ENCODE assay signal across 21 mouse cellular contexts in genomic region chr16:20191161-20191882, GRCm38 (mm10). TPM values are rescaled to one million over a fixed set of nuclear protein-coding genes. Genes with fewer than 3 reads are reported as not detected.
"Had no signal": no experiment of that assay in that cellular context is flagged by ENCODE, and none has a peak within 500 bp of the region (broad histone marks: within the 10 kb centered on the region; RNA-seq: fewer than 3 reads in every experiment).

No protein-coding gene starts in this region.

- ATAC-seq: liver, postnatal 0 days; lung, postnatal 0 days; midbrain, embryonic 15.5 days had no signal

- H3K27me3 ChIP-seq: midbrain, embryonic 12.5 days; midbrain, embryonic 15.5 days; neural tube, embryonic 12.5 days; neural tube, embryonic 15.5 days; stomach, embryonic 15.5 days had no signal

- H3K4me3 ChIP-seq: left cerebral cortex, adult 2 months; midbrain, embryonic 12.5 days; midbrain, embryonic 15.5 days; neural tube, embryonic 12.5 days; neural tube, embryonic 15.5 days; stomach, embryonic 15.5 days had no signal

- H3K4me1 ChIP-seq: midbrain, embryonic 12.5 days; midbrain, embryonic 15.5 days; neural tube, embryonic 12.5 days; neural tube, embryonic 15.5 days; stomach, embryonic 15.5 days had no signal

- DNase-seq: kidney, adult 9 months; kidney, postnatal 14 days; kidney, postnatal 4 days; layer of hippocampus, postnatal 36 days; liver, postnatal 0 days; lung, embryonic 14.5 days; right cerebral cortex, adult 18-20 months; right cerebral cortex, postnatal 14 days; right cerebral cortex, postnatal 4 days; thymus, postnatal 36 days had no signal

- H3K27ac ChIP-seq: left cerebral cortex, adult 2 months; liver, embryonic 14.5 days; macrophage; midbrain, embryonic 12.5 days; midbrain, embryonic 15.5 days; neural tube, embryonic 12.5 days; neural tube, embryonic 15.5 days; stomach, embryonic 15.5 days had no signal

- H3K9me3 ChIP-seq: midbrain, embryonic 12.5 days; midbrain, embryonic 15.5 days; neural tube, embryonic 12.5 days; neural tube, embryonic 15.5 days; stomach, embryonic 15.5 days had no signal

- H3K9ac ChIP-seq: liver, embryonic 14.5 days; liver, postnatal 0 days; lung, embryonic 14.5 days; midbrain, embryonic 12.5 days; midbrain, embryonic 15.5 days; neural tube, embryonic 12.5 days; neural tube, embryonic 15.5 days; stomach, embryonic 15.5 days had no signal

RNA-seq across cellular contexts. Expression of gene Map6d1, which starts 49.8 kb away (rescaled TPM):
- total RNA-seq: liver, adult 2 months; megakaryocyte, adult 5-6 weeks had no signal
- polyA plus RNA-seq: liver, adult 2 months; liver, postnatal 0 days; macrophage had no signal
